Mouse (Mus musculus): ENCODE data around the gene Nrxn2.

- TF ChIP-seq ZC3H11A (IDR thresholded peaks at IDR 0.05; ENCODE audit: borderline replicate concordance, low read depth, low read length) (no peak), CHD2 (IDR thresholded peaks at IDR 0.05; ENCODE audit: low read depth, low read length) (no peak), ZNF384 (IDR thresholded peaks at IDR 0.05; ENCODE audit: low read depth, low read length) (no peak), HCFC1 (IDR thresholded peaks at IDR 0.05; ENCODE audit: borderline replicate concordance, insufficient read depth, low read length) (no peak)
These were observed 130.2 kb downstream of the Nrxn2 start for GRCm38 (mm10) chr19:6548431-6549410.
